Mouse (Mus musculus) liver, embryonic 12.5 days (tissue): ENCODE measurements at regions not wholly inside any gene's neighbourhood (a gene's known extent, or its start where the extent isn't known, plus 50 kb on each side); places are given as distances from the start of the nearest gene placed in this dataset.
A peak's percentile ranks its signal among the peaks of the same experiment; 100 is the strongest.
"Not testable (repeated sequence)": the region's sequence is repeated elsewhere in the genome, so short reads cannot be mapped to it uniquely, and the experiment has no call there.

Source experiments
- ATAC-seq: fragments of 200-750 bp; cut with Nextera tagmentation; 2 replicates; pipeline ENCODE4 v1.8.0; 2017; ENCODE audit warnings: moderate number of reproducible peaks, mild to moderate bottlenecking, moderate library complexity
- H3K27ac ChIP-seq: fragments of 300-500 bp; sonication (generic); 2 replicates; pipeline ENCODE4 v1.5.1; 2016; ENCODE audit warnings: mild to moderate bottlenecking
- H3K27me3 ChIP-seq: fragments of 300-500 bp; sonication (generic); replicated peaks from 2 replicates; pipeline ENCODE4 v1.6.1; 2016; ENCODE audit warnings: mild to moderate bottlenecking, moderate library complexity
- H3K36me3 ChIP-seq: fragments of 300-500 bp; sonication (generic); 2 replicates; pipeline ENCODE4 v1.6.1; 2016; ENCODE audit warnings: mild to moderate bottlenecking, moderate library complexity
- H3K4me1 ChIP-seq: fragments of 300-500 bp; sonication (generic); 2 replicates; pipeline ENCODE4 v1.6.1; 2016
- H3K4me2 ChIP-seq: fragments of 300-500 bp; sonication (generic); 2 replicates; pipeline ENCODE4 v1.6.1; 2016; ENCODE audit warnings: mild to moderate bottlenecking, moderate library complexity
- H3K4me3 ChIP-seq: fragments of 300-500 bp; sonication (generic); 2 replicates; pipeline ENCODE4 v1.5.1; 2016; ENCODE audit warnings: mild to moderate bottlenecking, moderate library complexity
- H3K9ac ChIP-seq: fragments of 300-500 bp; sonication (generic); 2 replicates; pipeline ENCODE4 v1.6.1; 2016; ENCODE audit warnings: mild to moderate bottlenecking, moderate library complexity
- H3K9me3 ChIP-seq: fragments of 300-500 bp; sonication (generic); replicated peaks from 2 replicates; pipeline ENCODE4 v1.6.1; 2016; ENCODE audit warnings: mild to moderate bottlenecking, moderate library complexity
- WGBS: fragments of 180-500 bp; shearing (Covaris S2); methylation state at CpG from one replicate; pipeline ENCODE4 v1.1.7; 2016; ENCODE audit not compliant: insufficient replicate concordance; 5-methylcytosine and 5-hydroxymethylcytosine counted together

DNA sequence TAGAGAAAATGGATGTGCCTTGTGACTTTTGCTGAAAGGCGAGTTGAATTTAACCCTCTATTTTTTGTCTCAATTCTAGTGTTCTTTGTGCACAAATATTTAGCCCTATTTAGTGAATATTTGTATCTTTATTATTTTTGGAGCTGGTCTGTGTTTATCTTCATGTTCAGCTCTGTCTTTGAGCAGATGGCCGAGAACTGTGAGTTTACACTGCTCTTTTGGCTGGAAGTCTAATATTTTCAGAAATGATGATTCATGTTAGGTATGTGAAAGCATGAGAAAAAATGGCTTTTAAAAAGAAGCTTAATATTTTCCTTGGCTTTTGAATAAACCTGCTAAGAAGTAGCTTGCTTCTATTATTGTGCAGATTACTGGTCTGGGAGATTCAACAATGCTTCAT lies 505.4 kb downstream of the Sema5a start:
- Histone ChIP-seq H3K27me3 (no peaks in the 10 kb centered on the region), H3K9me3 (no peaks in the 10 kb centered on the region), H3K36me3 (no peaks in the 10 kb centered on the region), H3K9ac (no peak overlapping the region), H3K27ac (no peak overlapping the region), H3K4me2 (no peak overlapping the region), H3K4me1 (no peaks in the 10 kb centered on the region), H3K4me3 (no peak overlapping the region)
- no peak for ATAC-seq
- 54% methylated on average over 2 of the region's 2 CpGs for WGBS

DNA sequence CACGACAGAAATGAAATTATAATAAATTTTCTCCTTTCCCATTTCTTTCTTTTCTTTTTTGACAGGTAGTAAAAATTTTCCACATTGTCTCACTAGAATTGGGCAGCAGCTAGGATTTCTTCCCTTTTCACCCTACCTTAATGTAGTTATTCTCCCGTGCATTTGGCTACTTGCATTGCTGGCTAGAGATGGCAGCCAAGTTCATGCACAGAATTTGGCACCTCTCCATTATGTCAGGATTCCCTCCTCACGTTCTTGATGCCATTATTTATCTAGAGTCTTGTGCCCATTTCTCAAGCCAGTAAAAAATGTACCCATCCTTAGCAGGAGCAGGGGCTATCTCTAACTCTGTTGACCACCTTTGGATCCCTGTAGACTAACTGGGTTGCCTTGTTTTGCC lies 507.4 kb downstream of the Sema5a start:
- H3K27me3 ChIP-seq, result no peaks in the 10 kb centered on the region
- H3K4me1 ChIP-seq, result no peaks in the 10 kb centered on the region
- WGBS, result 40% methylated on average over 3 of the region's 3 CpGs
- no peak for ATAC-seq
- H3K9me3 ChIP-seq, result no peaks in the 10 kb centered on the region
- no peak overlapping the region for H3K9ac ChIP-seq
- no peaks in the 10 kb centered on the region for H3K36me3 ChIP-seq
- no peak overlapping the region for H3K4me3 ChIP-seq
- no peak overlapping the region for H3K4me2 ChIP-seq
- no peak overlapping the region for H3K27ac ChIP-seq

DNA sequence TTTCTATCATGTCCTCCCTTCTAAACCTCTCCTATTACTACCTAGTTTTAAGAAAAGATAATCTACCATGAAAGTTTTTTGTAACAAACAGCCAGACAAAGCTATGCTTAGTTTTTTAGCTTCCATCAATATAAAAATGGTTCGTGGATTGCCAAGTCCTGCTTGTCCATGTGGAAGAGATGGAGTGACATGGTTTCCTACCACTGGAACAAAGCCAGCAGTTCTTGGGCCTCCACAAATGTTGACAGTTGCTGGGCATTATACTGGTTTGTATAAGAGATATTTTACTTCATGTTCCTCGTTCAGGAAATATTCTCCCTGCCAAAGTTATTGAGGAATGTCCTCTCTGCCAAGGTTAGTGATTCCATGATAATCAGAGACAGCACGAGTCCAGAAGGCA lies 515.5 kb downstream of the Sema5a start:
- H3K27ac ChIP-seq, result no peak overlapping the region
- no peaks in the 10 kb centered on the region for H3K9me3 ChIP-seq
- ATAC-seq, result no peak
- no peak overlapping the region for H3K4me3 ChIP-seq
- WGBS, result 44% methylated on average over 3 of the region's 3 CpGs
- no peak overlapping the region for H3K4me2 ChIP-seq
- no peaks in the 10 kb centered on the region for H3K36me3 ChIP-seq
- no peak overlapping the region for H3K9ac ChIP-seq
- no peaks in the 10 kb centered on the region for H3K27me3 ChIP-seq
- H3K4me1 ChIP-seq, result no peaks in the 10 kb centered on the region

DNA sequence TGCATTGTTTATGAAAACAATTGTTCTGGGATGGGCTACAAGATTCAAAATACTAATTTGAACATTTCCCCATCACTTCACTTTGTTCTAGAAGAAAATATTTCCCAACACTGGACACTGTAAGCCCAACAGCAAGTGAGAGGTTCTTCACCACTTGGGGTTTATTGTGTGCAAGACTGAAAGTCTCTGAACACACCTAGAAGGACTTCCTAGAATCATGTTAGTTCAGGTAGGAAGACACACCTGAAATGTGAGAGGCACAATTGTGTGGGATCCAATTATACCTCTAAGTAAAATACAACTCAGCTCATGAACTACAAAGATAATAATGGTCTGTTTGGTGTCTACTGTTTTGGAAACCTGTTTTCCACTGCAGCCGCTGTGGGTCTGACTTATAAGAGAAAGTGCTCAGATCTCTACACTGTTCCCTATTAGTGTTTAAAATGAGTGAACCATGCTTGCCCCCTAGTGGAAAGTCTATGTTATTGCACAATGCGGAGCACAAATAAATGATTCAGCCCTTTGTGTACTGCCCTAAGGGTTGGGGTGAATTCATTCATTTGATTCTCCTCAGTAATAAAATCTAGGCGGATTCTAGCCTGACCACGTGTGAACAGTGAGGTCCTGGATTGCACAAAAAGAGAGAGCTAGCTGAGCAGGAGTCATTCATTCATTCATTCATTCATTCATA lies 521.5 kb downstream of the Sema5a start:
- Histone ChIP-seq H3K4me2 (no peak overlapping the region), H3K4me3 (no peak overlapping the region), H3K9ac (no peak overlapping the region), H3K27ac (no peak overlapping the region), H3K27me3 (no peaks in the 10 kb centered on the region), H3K9me3 (no peaks in the 10 kb centered on the region), H3K4me1 (no peaks in the 10 kb centered on the region), H3K36me3 (no peaks in the 10 kb centered on the region)
- WGBS, result 6% methylated on average over 4 of the region's 4 CpGs
- no peak for ATAC-seq

DNA sequence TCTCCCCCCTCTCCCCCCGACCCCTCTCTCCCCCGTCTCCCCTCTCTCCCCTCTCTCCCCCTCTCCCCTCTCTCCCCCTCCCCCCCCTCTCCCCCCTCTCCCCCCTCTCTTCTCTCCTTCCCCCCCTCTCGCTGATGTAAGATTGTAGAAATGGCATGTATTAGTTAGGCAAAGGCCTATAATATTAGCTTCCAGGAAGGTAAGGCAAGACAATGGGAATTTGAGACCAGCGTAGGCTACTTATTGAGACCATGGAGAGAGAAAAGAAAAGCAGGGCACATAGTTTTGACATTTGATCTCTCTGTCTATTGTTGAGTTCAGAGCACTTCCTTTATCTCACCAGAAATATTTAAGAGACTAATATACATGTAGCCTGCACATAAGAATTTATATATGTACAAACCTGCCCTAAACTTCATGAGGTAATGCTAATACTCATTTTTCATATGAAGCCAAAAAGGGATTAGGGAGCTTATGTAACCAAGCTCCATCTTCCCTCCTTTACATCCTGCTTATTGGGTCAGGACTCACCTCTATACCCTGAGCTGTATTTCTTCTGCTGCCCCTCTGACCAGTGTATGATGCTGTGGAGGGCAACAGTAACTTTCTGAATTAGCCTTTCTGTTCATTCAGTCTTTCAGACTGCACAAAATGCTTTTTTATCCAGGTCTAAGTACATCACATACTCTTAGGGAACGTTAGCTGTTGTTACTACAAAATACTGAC lies 522.3 kb downstream of the Sema5a start:
- ATAC-seq, result no peak
- no peak overlapping the region for H3K9ac ChIP-seq
- no peaks in the 10 kb centered on the region for H3K4me1 ChIP-seq
- H3K27me3 ChIP-seq, result no peaks in the 10 kb centered on the region
- H3K4me2 ChIP-seq, result no peak overlapping the region
- no peak overlapping the region for H3K27ac ChIP-seq
- H3K9me3 ChIP-seq, result no peaks in the 10 kb centered on the region
- H3K4me3 ChIP-seq, result no peak overlapping the region
- 34% methylated on average over 4 of the region's 5 CpGs for WGBS
- H3K36me3 ChIP-seq, result no peaks in the 10 kb centered on the region

DNA sequence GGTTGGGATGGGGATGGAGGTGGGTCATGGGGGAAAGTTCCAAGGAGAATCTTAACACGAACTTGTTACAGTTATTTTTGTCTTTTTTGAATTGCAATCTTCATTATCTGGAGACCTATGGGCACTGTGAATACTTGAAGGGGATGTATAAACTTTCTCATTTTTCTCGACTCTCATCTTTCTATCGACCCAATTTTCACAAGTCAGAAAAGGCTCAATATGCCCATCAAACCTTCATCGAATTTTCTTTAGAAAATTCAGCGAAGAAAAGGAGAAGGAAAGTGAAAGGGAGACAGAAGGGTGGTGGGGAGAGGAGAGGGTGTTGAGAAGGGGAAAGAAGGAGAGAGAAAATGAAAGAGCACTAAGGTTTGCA lies 533.6 kb downstream of the Sema5a start:
- H3K27ac ChIP-seq, ATAC-seq, H3K9me3 ChIP-seq, H3K27me3 ChIP-seq, H3K4me1 ChIP-seq, H3K4me3 ChIP-seq, H3K4me2 ChIP-seq, H3K36me3 ChIP-seq, H3K9ac ChIP-seq: not testable (repeated sequence)
- 17% methylated on average over 5 of the region's 5 CpGs for WGBS

DNA sequence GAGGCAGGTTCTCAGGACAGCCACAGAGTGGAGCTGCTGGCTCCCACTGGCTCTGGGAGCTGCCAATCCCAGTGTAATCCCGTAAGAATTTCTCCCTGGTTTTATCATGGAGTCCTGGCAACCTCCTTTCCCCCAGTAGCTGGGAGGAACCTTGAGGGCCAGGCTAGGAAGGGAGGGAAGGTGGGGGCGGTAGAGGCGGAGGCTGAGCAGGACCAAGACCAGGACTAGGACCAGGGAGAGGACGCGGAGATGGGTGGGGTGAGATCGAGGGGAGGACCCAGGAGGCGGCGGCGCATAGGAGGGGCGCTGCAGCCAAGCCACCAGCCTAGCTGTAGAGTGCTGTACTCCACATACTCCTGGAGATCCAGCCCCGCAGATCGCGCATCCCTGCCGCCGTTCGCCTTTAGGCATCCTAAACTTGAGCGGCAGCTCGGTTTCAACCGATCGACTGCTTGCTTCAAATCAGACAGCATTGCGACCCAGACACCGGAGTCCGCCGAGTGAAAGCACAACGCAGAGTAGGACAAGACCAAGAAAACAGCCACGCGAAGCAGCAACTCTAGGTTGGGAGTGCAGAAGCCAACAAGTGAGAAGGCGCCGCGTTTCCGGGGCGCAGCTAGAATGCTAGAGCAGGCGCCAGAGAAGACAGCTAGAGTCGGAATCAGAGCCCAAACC lies 534.1 kb downstream of the Sema5a start:
- not testable (repeated sequence) for H3K27ac ChIP-seq, H3K36me3 ChIP-seq, H3K9me3 ChIP-seq, H3K4me1 ChIP-seq, H3K27me3 ChIP-seq, H3K9ac ChIP-seq
- WGBS, result under 1% methylated on average over 33 of the region's 34 CpGs
- ATAC-seq, result peak; percentile 54
- Histone ChIP-seq H3K4me3 (peak overlapping the region; percentile 34), H3K4me2 (peak overlapping the region; percentile 50)

DNA sequence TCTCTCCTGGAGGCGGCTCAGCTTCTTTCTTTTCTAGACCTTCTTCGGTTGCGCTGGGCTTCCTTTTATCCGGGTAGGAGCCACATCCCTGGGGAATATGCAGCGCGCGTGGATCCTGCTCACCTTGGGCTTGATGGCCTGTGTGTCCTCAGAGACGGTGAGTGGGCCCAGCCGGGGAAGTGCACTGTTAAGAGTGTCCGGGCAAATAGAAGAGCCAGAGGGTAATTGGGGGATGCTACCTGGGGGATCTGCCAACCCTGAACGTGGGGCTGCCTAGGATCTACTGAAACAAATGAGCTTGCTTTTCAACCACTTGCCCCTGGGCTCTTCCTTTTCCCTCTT lies 534.6 kb downstream of the Sema5a start:
- H3K4me1 ChIP-seq, H3K9ac ChIP-seq: not testable (repeated sequence)

DNA sequence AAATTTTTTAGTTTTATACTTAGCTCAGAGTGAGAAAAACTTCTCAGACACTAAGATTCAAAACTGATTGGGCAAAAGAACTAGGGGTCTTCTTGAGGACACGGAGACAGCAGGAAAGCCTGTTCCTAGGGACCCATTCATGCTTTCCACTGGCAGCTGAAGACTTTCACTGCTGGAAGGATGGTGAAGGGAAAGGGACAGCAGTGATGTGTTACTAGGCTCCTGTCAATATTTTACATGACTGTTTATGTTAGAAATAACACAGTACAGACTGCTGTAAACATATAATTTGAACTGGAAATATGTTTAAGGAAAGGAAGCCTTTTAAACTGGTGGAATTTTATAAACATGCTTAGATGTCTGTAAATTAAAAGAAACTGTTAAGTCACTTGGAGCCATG lies 537.0 kb downstream of the Sema5a start:
- not testable (repeated sequence) for H3K9ac ChIP-seq, H3K27me3 ChIP-seq, H3K36me3 ChIP-seq, ATAC-seq, H3K4me2 ChIP-seq, H3K4me1 ChIP-seq, H3K9me3 ChIP-seq, H3K27ac ChIP-seq, H3K4me3 ChIP-seq
- WGBS, result 38% methylated on average over 1 of the region's 1 CpGs

More for the DNA sequence above, 534.6 kb downstream of the Sema5a start:
- not testable (repeated sequence) for H3K36me3 ChIP-seq, H3K27ac ChIP-seq, H3K9me3 ChIP-seq, ATAC-seq, H3K27me3 ChIP-seq
- WGBS, result 14% methylated on average over 11 of the region's 11 CpGs
- Histone ChIP-seq H3K4me3 (peak overlapping the region; percentile 34), H3K4me2 (peak overlapping the region; percentile 50)

DNA sequence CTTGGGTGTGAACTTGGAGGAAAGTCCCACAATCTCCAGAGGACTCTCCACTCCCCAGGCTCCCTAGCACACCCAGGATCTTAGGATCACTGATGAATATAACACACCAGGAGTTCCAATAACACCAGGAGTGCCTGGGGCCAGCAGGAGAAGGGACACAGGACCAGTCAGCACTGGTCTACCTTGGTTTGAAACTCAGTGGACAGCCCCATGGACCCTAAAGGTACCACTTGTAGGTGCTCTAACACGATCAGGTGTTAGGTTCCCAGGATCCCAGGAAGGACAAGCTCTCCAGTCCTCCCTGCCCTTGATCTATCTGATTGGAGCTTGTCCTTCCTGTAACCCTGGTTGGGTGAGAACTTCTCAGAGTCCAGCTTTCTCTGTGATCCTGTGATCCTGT lies 554.6 kb downstream of the Sema5a start:
- no peak overlapping the region for H3K4me2 ChIP-seq
- 73% methylated on average over 1 of the region's 1 CpGs for WGBS
- no peak for ATAC-seq

DNA sequence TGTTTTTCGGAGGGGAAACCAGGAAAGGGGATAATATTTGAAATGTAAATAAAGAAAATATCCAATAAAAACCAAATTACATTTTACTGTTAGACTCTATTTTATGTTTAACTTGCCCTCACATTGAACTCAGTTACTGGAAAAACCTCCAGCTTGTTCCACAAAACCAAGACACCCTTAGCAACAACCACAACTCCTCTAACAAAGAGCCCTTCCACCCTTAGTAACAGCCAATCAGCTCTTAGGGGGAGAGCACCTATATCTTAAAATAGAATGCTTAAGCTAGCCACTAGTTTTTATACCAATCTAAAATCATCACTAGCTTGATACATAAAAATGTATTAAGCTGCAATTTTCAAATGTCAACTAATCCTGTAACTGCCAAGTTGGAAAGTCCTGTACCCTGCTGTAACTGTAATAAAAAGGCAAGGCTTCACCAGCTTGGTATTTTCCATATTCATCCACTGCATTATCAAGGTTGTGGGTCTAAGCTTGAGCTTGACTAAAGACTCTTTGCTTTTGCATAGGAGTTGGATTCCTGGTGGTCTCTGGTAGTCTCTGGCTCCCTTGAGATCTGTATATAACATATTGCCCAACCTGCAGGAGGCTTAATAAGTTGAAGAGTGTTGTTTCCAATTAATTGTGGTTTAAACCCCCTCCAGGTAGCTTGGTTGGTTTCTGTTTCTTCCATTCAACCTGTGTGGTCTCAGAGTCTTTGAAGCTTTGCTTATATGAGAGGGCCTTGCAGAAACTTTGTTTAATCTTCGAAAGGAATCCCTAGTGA lies 566.4 kb downstream of the Sema5a start:
- Histone ChIP-seq H3K4me3 (no peak overlapping the region), H3K4me2 (no peak overlapping the region), H3K36me3 (no peaks in the 10 kb centered on the region), H3K4me1 (no peaks in the 10 kb centered on the region), H3K9me3 (peaks cover 12% of the 10 kb centered on the region; the same call in 1 of the 2 replicates), H3K27me3 (no peaks in the 10 kb centered on the region), H3K9ac (no peak overlapping the region), H3K27ac (no peak overlapping the region)
- ATAC-seq, result no peak
- WGBS, result 41% methylated on average over 2 of the region's 2 CpGs

More for the DNA sequence above, 554.6 kb downstream of the Sema5a start:
- Histone ChIP-seq H3K9ac (no peak overlapping the region), H3K36me3 (no peaks in the 10 kb centered on the region; the same call in 1 of the 2 replicates), H3K4me1 (no peaks in the 10 kb centered on the region), H3K27me3 (no peaks in the 10 kb centered on the region), H3K9me3 (no peaks in the 10 kb centered on the region), H3K27ac (no peak overlapping the region), H3K4me3 (no peak overlapping the region)

DNA sequence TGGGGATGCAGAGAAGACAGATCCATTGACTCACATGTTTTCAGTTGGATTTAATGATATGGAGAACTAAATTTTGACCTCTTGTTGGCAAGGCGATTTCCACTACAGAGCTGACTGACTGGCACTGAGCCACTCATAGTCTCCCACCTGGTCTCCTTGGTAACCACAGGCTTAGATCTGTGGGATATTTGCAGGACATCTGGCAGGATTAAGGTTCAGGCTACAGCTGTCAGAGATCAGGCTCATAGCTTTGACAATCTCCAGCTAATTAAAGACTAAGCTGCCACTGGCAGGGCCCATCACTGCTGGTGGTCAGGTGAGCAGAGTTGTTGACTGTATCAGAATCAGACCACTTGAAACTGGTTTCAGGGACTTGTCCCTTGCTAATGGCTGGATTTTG lies 595.4 kb downstream of the Sema5a start:
- Histone ChIP-seq H3K4me2 (no peak overlapping the region), H3K4me3 (no peak overlapping the region), H3K4me1 (no peaks in the 10 kb centered on the region), H3K36me3 (no peaks in the 10 kb centered on the region), H3K27ac (no peak overlapping the region), H3K27me3 (no peaks in the 10 kb centered on the region), H3K9me3 (no peaks in the 10 kb centered on the region), H3K9ac (no peak overlapping the region)
- no peak for ATAC-seq
- WGBS, result 67% methylated on average over 1 of the region's 1 CpGs
